ENCODE assay signal across 8 mouse cellular contexts in the genomic region with DNA sequence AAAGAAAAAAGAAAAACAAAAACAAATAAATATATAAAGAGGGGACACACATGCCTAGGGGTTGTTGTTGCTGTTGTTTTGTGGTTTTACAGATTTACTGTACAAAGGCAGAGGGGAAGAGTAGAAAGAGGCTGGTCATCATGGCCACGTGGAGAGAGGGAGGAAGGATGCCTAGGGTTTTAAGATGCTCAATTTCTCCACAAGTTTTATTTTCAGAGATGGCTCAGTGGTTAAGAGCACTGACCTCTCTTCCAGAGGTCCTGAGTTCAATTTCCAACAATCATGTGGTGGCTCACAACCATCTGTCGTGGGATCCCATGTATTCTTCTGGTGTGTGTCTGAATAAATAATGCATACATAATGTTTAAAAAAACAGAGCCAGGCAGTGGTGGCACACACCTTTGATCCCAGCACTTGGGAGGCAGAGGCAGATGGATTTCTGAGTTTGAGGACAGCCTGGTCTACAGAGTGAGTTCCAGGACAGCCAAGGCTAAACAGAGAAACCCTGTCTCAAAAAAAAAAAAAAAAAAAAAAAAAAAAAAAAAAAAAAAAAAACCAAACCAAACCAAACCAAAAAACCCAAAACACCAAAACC.
DNase-seq lines count a peak whose midpoint lies in the region; ATAC-seq and TF ChIP-seq lines count a peak whose summit lies in the region.
"Not testable (repeated sequence)": the region's sequence is repeated elsewhere in the genome, so short reads cannot be mapped to it uniquely, and the experiment has no call there.

No protein-coding gene starts in this region.

- ATAC-seq in embryonic facial prominence, embryonic 14.5 days (ENCODE audit: low read depth) = not testable (repeated sequence)
- ATAC-seq in heart, embryonic 14.5 days (ENCODE audit: insufficient number of reproducible peaks, insufficient read depth, low FRiP score, low read depth) = peak; percentile 89; the same call in 1 of the 2 replicates
- ATAC-seq in kidney, postnatal 0 days (replicated peaks; ENCODE audit: low FRiP score, low read depth) = peak; percentile 92
- peak; percentile 77 for ATAC-seq in liver, embryonic 13.5 days (ENCODE audit: low read depth)
- ATAC-seq in neutrophil, adult 5-6 weeks (ENCODE audit: extremely low read depth, insufficient number of reproducible peaks, low FRiP score, poor library complexity, severe bottlenecking) = peak; percentile 80

- TF ChIP-seq CTCF in CH12.LX (conservative IDR thresholded peaks at IDR 0.05 in 1 of 2, IDR thresholded peaks at IDR 0.05 in 1 of 2; ENCODE audit: low read depth in 2 of 2, low read length in 2 of 2) = 0 out of 4 replicates have a peak, but pooled peaks of 1 of the 2 experiments have one; percentile 6
- TF ChIP-seq CTCF in kidney, postnatal 0 days (IDR thresholded peaks at IDR 0.05; ENCODE audit: low read depth) = not testable (repeated sequence)

- not testable (repeated sequence) for H3K4me3 ChIP-seq in CH12.LX (replicated peaks in 1 of 3; ENCODE audit: low read depth in 2 of 3, low read length in 2 of 3, poor library complexity in 1 of 3); embryonic facial prominence, embryonic 14.5 days (ENCODE audit: low read depth, low read length); heart, embryonic 14.5 days (ENCODE audit: control insufficient read depth in 1 of 2, insufficient read depth in 1 of 2, low read depth in 1 of 2, low read length in 2 of 2); kidney, postnatal 0 days (replicated peaks; ENCODE audit: low read depth, low read length); liver, embryonic 13.5 days (replicated peaks)

- dilution Hi-C loops in CH12.LX (cut with MboI; ENCODE audit: extremely low pct_ligation_motif_present, extremely low pct_unique_long_range_greater_than_20kb, low sequenced_read_pairs) = not testable (repeated sequence)

- H3K4me2 ChIP-seq in CH12.LX (ENCODE audit: insufficient read depth, low read depth, poor library complexity, severe bottlenecking); embryonic facial prominence, embryonic 14.5 days (ENCODE audit: low read depth, low read length); heart, embryonic 14.5 days (ENCODE audit: low read length); kidney, postnatal 0 days (ENCODE audit: low read length); liver, embryonic 13.5 days: not testable (repeated sequence)

- TF ChIP-seq EP300 in CH12.LX (IDR thresholded peaks at IDR 0.05; ENCODE audit: low read length) = not testable (repeated sequence)

- WGBS in embryonic facial prominence, embryonic 14.5 days = 74% methylated on average over 2 of the region's 2 CpGs
- 62% methylated on average over 2 of the region's 2 CpGs for WGBS in heart, embryonic 14.5 days
- WGBS in kidney, postnatal 0 days = 56% methylated on average over 2 of the region's 2 CpGs
- 42% methylated on average over 2 of the region's 2 CpGs for WGBS in liver, embryonic 13.5 days (ENCODE audit: insufficient replicate concordance)

- H3K27ac ChIP-seq in CH12.LX (ENCODE audit: insufficient read depth, low read depth); embryonic facial prominence, embryonic 14.5 days (replicated peaks; ENCODE audit: low read depth, low read length); heart, embryonic 14.5 days (replicated peaks in 1 of 2; ENCODE audit: control insufficient read depth in 1 of 2, insufficient read depth in 1 of 2, low read depth in 2 of 2, low read length in 2 of 2); kidney, postnatal 0 days; liver, embryonic 13.5 days: not testable (repeated sequence)

- not testable (repeated sequence) for TF ChIP-seq POLR2A in CH12.LX (IDR thresholded peaks at IDR 0.05; ENCODE audit: low read depth, low read length)

- not testable (repeated sequence) for H3K4me1 ChIP-seq in CH12.LX (ENCODE audit: control insufficient read depth in 1 of 2, insufficient read depth in 2 of 2); embryonic facial prominence, embryonic 14.5 days (ENCODE audit: control insufficient read depth, insufficient read depth, low read length); heart, embryonic 14.5 days (ENCODE audit: control insufficient read depth in 2 of 2, insufficient read depth in 2 of 2, low read length in 2 of 2); kidney, postnatal 0 days (replicated peaks; ENCODE audit: insufficient read depth, low read length); liver, embryonic 13.5 days (replicated peaks)

- not testable (repeated sequence) for TF ChIP-seq RAD21 in CH12.LX (IDR thresholded peaks at IDR 0.05; ENCODE audit: low read depth, low read length)

- not testable (repeated sequence) for H3K9ac ChIP-seq in CH12.LX (ENCODE audit: insufficient read depth, low read depth); embryonic facial prominence, embryonic 14.5 days (ENCODE audit: low read depth, low read length); heart, embryonic 14.5 days (ENCODE audit: low read length); kidney, postnatal 0 days (ENCODE audit: low read depth, low read length); liver, embryonic 13.5 days

- H3K27me3 ChIP-seq in CH12.LX (replicated peaks); embryonic facial prominence, embryonic 14.5 days (replicated peaks; ENCODE audit: control insufficient read depth, insufficient read depth, low read length); heart, embryonic 14.5 days (ENCODE audit: control insufficient read depth, insufficient read depth, low read length); kidney, postnatal 0 days (ENCODE audit: insufficient read depth, low read length); liver, embryonic 13.5 days: not testable (repeated sequence)

- DNase-seq in CH12.LX (ENCODE audit: extremely low read depth) = peak; percentile 77
- DNase-seq in brain, embryonic 18.5 days (ENCODE audit: low read depth, low spot score) = peak; percentile 37
- DNase-seq in embryonic facial prominence, embryonic 14.5 days (ENCODE audit: low spot score) = peak; percentile 74
- DNase-seq in kidney, postnatal 0 days (ENCODE audit: low spot score) = peak; percentile 85
- DNase-seq in liver, embryonic 13.5 days = peak; percentile 17
- DNase-seq in telencephalon, adult 2 months (ENCODE audit: low read depth, low spot score) = peak; percentile 51

- in situ Hi-C loops in CH12.LX (cut with MboI; ENCODE audit: low pct_ligation_motif_present, low pct_unique_long_range_greater_than_20kb, low sequenced_read_pairs) = not testable (repeated sequence)

- H3K36me3 ChIP-seq in CH12.LX (replicated peaks in 1 of 2; ENCODE audit: control insufficient read depth in 1 of 2, insufficient read depth in 1 of 2, low read length in 1 of 2); embryonic facial prominence, embryonic 14.5 days (ENCODE audit: control insufficient read depth, insufficient read depth, low read length); heart, embryonic 14.5 days (ENCODE audit: control insufficient read depth, insufficient read depth, low read length); kidney, postnatal 0 days (ENCODE audit: insufficient read depth, low read length); liver, embryonic 13.5 days: not testable (repeated sequence)

- peaks cover 18% of the 10 kb centered on the region for H3K9me3 ChIP-seq in CH12.LX (replicated peaks; ENCODE audit: low read length)
- not testable (repeated sequence) for H3K9me3 ChIP-seq in embryonic facial prominence, embryonic 14.5 days (ENCODE audit: control insufficient read depth, low read length); heart, embryonic 14.5 days (ENCODE audit: control insufficient read depth, low read length); kidney, postnatal 0 days (replicated peaks; ENCODE audit: low read length); liver, embryonic 13.5 days (replicated peaks)

- not testable (repeated sequence) for H3K79me2 ChIP-seq in CH12.LX (replicated peaks; ENCODE audit: control insufficient read depth, extremely low read depth, insufficient read depth, poor library complexity, severe bottlenecking)

TF ChIP-seq in CH12.LX, 34 proteins besides CTCF, POLR2A, EP300 and RAD21:
- TF ChIP-seq UBTF (IDR thresholded peaks at IDR 0.05; ENCODE audit: low read depth, low read length) = peak; percentile 19; the same call in 1 of the 2 replicates

Comparison
In these comparisons a context has a peak if more than half of its experiments do, and no peak if none do; other contexts are left out.
1. DNase-seq: peak in every context shown above with its lines; median percentile 85 in kidney, postnatal 0 days; 77 in CH12.LX; 74 in embryonic facial prominence, embryonic 14.5 days; 51 in telencephalon, adult 2 months; 37 in brain, embryonic 18.5 days; 17 in liver, embryonic 13.5 days.